Mouse (Mus musculus) gastrocnemius, adult 2 months (tissue): ENCODE measurements around the gene Gcnt2. TPM values are rescaled to one million over a fixed set of nuclear protein-coding genes. Genes with fewer than 3 reads are reported as not detected.
A peak's percentile ranks its signal among the peaks of the same experiment; 100 is the strongest.

Experiments used
- DNase-seq: peaks from one replicate; pipeline ENCODE4 v3.0.0; 2022
- H3K27ac ChIP-seq: fragments of 200-600 bp; 2 replicates; pipeline ENCODE4 v1.8.1; 2022; ENCODE audit warnings: mild to moderate bottlenecking
- H3K4me3 ChIP-seq: fragments of 200-600 bp; 2 replicates; pipeline ENCODE4 v1.8.1; 2022; ENCODE audit warnings: mild to moderate bottlenecking, moderate library complexity
- CTCF ChIP-seq: fragments of 200-600 bp; IDR thresholded peaks from 2 replicates; pipeline ENCODE4 v1.8.1; 2022; ENCODE audit warnings: antibody characterized with exemption, mild to moderate bottlenecking, moderate library complexity
- intact Hi-C: fragments of 180-260 bp; cut with DNase I; formaldehyde crosslinking; loops from one replicate; pipeline ENCODE4 v1.15.1; 2025
- long read RNA-seq, 2 experiments: library from polyadenylated mRNA; stranded (forward); transcript quantifications; one replicate each; pipeline ENCODE4 v2.0.0; 2021
- total RNA-seq, 2 experiments: library from RNA; stranded (reverse); gene quantifications; 2 replicates each; pipeline ENCODE4 v1.2.3; 2021

Gcnt2 gene
- 1 to 10 TPM; 8.7 to 8.9 TPM for total RNA-seq
- long read RNA-seq, experiment 1, full-length matches to known transcripts: 9 of 10 reads
- long read RNA-seq, experiment 1, partial matches to known transcripts: 0 of 10 reads
- long read RNA-seq, experiment 1, other reads (novel, unspliced or antisense): 1 of 10 reads
- long read RNA-seq, experiment 2, full-length matches to known transcripts: 7 of 10 reads
- long read RNA-seq, experiment 2, partial matches to known transcripts: 0 of 10 reads
- long read RNA-seq, experiment 2, other reads (novel, unspliced or antisense): 3 of 10 reads

DNA sequence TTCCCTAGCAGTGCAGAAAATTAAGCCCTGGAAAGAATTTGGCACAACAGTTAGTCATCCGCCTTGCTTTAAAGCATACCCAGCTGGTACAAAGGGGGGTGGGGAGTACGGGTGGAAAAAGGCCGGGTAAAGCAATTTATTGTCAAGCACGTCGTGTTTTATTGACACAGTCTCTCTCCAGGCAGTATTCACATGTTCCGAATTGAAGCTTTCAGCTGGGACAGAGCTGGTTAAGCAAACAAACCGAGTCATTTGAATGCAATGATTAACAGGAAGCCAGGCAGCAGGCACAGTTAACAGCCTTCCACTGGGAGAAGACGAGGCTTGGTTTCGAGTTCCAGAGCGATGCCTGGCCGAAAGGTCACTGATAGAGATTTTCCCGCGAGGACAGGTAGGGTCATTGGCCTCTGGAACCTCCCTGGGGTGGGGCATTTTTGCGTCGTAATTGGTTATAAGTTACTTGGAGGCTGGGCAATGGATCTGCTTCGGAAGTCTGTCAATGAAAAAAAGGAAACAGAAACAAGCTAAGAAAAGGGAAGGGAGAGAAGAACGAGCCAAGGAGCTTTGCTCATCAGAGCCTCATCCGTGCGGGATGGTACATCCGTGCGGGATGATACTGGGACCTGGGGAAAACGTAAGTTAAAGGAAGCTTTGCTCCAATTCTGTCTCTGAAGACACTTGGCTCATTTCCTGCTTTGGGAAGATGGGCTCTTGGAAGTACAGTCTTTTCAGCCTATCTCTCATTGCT lies at the start of gene Gcnt2:
Gene Gcnt2, plus strand, starts transcription at position 103 of the 748 bp plus-strand sequence.
- H3K4me3 ChIP-seq: peak within 1 kb of the TSS; percentile 72
- H3K27ac ChIP-seq: peak within 1 kb of the TSS; percentile 68
- no peak for TF ChIP-seq CTCF
- DNase-seq: peak; percentile 35
- intact Hi-C loops: no loop called here

DNA sequence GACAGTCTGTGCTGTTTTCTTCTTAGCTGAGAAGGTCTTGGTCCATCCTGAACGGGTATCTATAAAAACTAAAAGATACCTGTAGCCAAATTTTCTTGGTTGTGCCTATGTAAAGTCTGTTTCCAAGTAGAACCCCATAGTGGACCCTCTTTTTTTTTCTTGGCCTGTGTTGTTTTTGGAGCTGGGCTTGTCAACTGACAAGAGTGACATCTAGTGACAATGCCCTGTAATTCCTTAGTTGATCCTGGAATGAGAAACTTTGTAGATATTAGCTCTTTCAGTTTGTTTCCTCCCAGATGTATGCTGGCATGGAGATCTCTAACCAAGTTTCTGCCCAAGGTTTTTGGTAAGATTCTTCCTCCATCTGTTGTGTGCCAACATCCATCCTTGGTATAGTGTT lies 38.9 kb upstream of the Gcnt2 start:
- DNase-seq: no peak
- H3K27ac ChIP-seq: no peak overlapping the region
- intact Hi-C loops: no loop called here
- no peak overlapping the region for H3K4me3 ChIP-seq
- TF ChIP-seq CTCF: peak; percentile 23

DNA sequence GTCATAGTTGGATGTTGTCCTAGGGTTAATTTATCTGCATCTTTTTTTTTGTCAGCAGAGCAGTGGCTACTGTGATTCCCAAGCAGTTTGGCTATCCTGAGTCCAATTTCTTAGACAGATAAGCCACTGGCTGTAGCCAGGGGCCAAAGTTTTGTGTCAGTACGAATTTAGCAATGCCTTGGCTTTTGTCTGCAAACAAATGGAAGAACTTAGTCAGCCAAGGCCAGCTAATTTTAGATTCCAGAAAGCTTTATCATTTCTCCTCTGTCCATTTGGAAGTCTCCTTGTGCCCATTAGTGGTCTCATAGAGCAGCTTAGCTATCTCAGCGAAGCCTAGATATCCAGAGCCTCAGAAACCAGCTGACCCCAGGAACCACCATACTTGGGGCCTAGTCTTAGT lies 37.6 kb upstream of the Gcnt2 start:
- intact Hi-C loops: no loop called here
- H3K4me3 ChIP-seq: no peak overlapping the region
- TF ChIP-seq CTCF: no peak
- DNase-seq: no peak
- no peak overlapping the region for H3K27ac ChIP-seq

- intact Hi-C loops: loop anchor here (5.0 kb wide), 2 partner anchors 206 to 396 kb away; no protein-coding TSS in a partner anchor
- no peak for TF ChIP-seq CTCF
- Histone ChIP-seq H3K27ac (no peak overlapping the region), H3K4me3 (no peak overlapping the region)
- DNase-seq: no peak
Measured at GRCm38 (mm10) chr13:40841146-40841787, 18.3 kb upstream of the Gcnt2 start.

DNA sequence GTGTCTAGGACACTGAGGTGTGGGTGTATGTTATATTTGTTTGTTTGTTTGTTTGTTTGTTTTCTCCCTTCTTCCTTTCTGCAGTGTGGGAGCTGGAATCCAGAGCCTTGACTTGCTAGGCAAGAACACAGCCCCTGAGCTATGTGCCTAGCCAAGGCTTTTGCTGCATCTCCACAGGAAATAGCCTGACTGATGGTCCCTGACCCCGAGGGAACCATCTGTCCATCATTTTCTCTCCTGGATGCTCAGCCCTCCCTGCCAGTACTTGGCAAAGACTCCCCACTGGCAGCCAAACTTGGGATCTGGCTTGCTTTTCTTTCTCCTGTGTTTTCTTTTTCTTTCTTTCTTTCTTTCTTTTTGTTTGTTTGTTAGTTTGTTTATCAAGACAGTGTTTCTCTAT lies 17.4 kb upstream of the Gcnt2 start:
- no peak overlapping the region for H3K4me3 ChIP-seq
- TF ChIP-seq CTCF: no peak
- intact Hi-C loops: loop anchor here (5.0 kb wide), 2 partner anchors 205 to 395 kb away; no protein-coding TSS in a partner anchor
- DNase-seq: no peak
- no peak overlapping the region for H3K27ac ChIP-seq

DNA sequence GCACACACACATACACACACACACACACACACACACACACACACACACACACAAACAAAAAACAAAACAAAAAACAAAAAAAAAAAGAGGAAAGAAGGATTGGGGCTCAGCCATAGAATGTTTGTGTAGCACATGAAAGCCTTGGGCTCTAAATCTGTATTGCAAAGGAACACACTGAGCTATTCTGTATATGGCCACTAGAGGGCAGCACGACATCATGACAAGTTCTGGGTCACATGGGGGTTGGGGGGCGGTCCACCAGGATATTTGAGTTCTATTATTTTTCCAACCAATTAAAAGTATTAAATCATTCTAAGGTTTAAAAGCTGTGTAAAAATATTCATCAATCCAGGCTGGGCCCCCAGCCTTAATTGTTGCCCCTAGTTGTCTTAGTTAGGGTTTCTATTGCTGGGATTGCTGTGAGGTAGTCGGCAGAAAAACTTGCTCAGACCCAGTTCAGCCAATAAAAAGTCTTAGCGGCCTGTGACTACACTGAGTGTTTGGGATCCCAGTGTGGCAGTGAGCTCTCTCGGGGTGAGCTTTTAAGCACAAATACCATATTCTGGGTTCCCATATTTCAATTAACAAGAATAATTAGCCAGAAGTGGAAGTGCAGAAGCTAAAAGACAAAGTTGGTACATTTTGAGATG lies 16.0 kb upstream of the Gcnt2 start:
- intact Hi-C loops: loop anchor here (1.0 to 5.0 kb wide), 3 partner anchors 134 to 394 kb away; no protein-coding TSS in a partner anchor
- TF ChIP-seq CTCF: peak; percentile 82
- peak; percentile 75 for DNase-seq
- H3K4me3 ChIP-seq: peak overlapping the region; percentile 52
- peak overlapping the region; percentile 54; the same call in 1 of the 2 replicates for H3K27ac ChIP-seq

- no peak overlapping the region for H3K27ac ChIP-seq
- no peak for DNase-seq
- intact Hi-C loops: loop anchor here (5.0 kb wide), 2 partner anchors 203 to 393 kb away; no protein-coding TSS in a partner anchor
- no peak overlapping the region for H3K4me3 ChIP-seq
- no peak for TF ChIP-seq CTCF
Measured at GRCm38 (mm10) chr13:40844144-40844543, 15.4 kb upstream of the Gcnt2 start.

DNA sequence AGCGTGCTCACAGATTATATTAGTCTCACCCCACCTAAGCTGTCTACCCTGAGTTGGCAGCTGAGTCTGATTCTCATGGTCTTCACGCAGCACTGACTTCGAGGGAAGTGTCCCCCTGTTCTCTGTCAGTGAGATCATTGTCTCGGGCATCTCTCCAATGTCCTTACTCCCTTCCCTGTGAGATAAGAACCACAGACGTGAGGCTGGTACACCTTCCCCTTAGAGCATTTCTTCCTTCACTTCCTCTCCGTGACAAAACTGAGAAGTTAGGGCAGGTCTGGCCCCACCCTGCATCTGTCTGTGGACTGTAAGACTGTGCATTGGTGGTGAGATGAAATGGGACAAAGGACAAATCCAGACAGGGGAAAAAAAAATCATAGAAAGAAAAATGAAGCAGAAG lies 13.6 kb upstream of the Gcnt2 start:
- Histone ChIP-seq H3K27ac (no peak overlapping the region), H3K4me3 (no peak overlapping the region)
- no peak for DNase-seq
- no peak for TF ChIP-seq CTCF
- intact Hi-C loops: no loop called here

DNA sequence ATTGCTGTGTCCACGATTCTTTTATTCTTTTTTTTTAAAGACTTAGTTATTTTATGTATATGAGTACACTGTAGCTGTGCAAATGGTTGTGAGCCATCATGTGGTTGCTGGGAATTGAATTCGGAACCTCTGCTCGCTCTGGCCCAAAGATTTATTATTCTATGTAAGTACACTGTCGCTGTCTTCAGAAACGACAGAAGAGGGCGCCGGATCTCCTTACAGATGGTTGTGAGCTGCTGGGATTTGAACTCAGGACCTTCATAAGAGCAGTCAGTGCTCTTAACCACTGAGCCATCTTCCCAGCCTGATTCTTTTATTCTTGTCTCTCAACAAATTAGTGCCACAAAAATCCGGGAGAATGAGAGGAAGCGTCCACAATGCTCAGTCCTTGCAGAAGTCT lies 13.2 kb upstream of the Gcnt2 start:
- Histone ChIP-seq H3K27ac (no peak overlapping the region), H3K4me3 (no peak overlapping the region)
- intact Hi-C loops: no loop called here
- TF ChIP-seq CTCF: peak; percentile 47
- DNase-seq: no peak

DNA sequence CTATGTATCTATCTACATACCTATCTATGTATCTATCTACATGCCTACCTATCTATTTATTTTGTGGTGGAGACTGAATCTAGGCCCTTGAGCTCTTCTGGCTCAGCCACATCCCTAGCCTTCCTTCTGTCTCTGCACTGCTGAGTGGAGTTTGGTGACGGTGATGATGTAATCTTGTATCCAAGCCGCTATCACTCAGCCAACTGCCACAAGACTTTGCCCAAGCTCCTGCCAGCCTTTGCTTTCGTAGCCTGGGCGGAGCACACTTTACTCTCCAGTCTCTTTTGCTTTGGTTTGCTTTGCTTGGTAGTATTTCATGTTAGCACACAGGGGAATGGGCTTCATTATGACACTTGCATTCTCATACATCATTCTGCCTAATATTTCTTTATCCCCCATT lies 11.7 kb upstream of the Gcnt2 start:
- DNase-seq: no peak

GRCm38 (mm10) chr13:40850686-40851085 lies 8.9 kb upstream of the Gcnt2 start:
- intact Hi-C loops: loop anchor here (5.0 kb wide), 1 partner anchor 37 kb away; no protein-coding TSS in a partner anchor
- Histone ChIP-seq H3K4me3 (no peak overlapping the region), H3K27ac (no peak overlapping the region)
- no peak for TF ChIP-seq CTCF
- DNase-seq: no peak

More for the DNA sequence above, 11.7 kb upstream of the Gcnt2 start:
- intact Hi-C loops: no loop called here
- TF ChIP-seq CTCF: no peak
- H3K27ac ChIP-seq: no peak overlapping the region
- H3K4me3 ChIP-seq: no peak overlapping the region

- Histone ChIP-seq H3K27ac (no peak overlapping the region), H3K4me3 (no peak overlapping the region)
- TF ChIP-seq CTCF: no peak
- intact Hi-C loops: loop anchor here (5.0 kb wide), 1 partner anchor 36 kb away; no protein-coding TSS in a partner anchor
- DNase-seq: no peak
Measured at GRCm38 (mm10) chr13:40851281-40851680, 8.3 kb upstream of the Gcnt2 start.
